Mouse (Mus musculus): Measurements from ENCODE around the gene Cyp4f37.

GRCm38 (mm10) chr17:32676040-32676635 lies 55.0 kb downstream of the Cyp4f37 start:
- peak; percentile 45; the same call in 1 of the 2 replicates for TF ChIP-seq POLR2A (IDR thresholded peaks at IDR 0.05; ENCODE audit: low read depth, low read length)
- no peak for TF ChIP-seq CTCF (IDR thresholded peaks at IDR 0.05; ENCODE audit: extremely low read depth, insufficient read length, insufficient replicate concordance, low read depth, low read length)
